Mouse (Mus musculus): Measurements from ENCODE around the gene Ascl2. TPM values are rescaled to one million over a fixed set of nuclear protein-coding genes. Genes with fewer than 3 reads are reported as not detected.

The Ascl2 gene
- polyA plus RNA-seq, 1 experiment from 2014 or later: 0.46 TPM

GRCm38 (mm10) chr7:143007599-143008369 is 38.7 kb upstream of the Ascl2 start:
- Histone ChIP-seq H3K36me3 (no peaks in the 10 kb centered on the region), H3K27me3 (ENCODE audit: insufficient read depth, poor library complexity, severe bottlenecking) (no peaks in the 10 kb centered on the region), H3K4me1 (replicated peaks) (peaks cover 51% of the 10 kb centered on the region), H3K27ac (peak overlapping the region; percentile 79), H3K9me3 (no peaks in the 10 kb centered on the region), H3K4me3 (peak overlapping the region; percentile 16; the same call in 1 of the 2 replicates)
- 42% methylated on average over 17 of the region's 17 CpGs for WGBS
- DNase-seq (ENCODE audit: low spot score): peak; percentile 91

- no peaks in the 10 kb centered on the region for H3K36me3 ChIP-seq
Measured at GRCm38 (mm10) chr7:143006756-143007598, 37.9 kb upstream of the Ascl2 start.

GRCm38 (mm10) chr7:143006097-143006755 is 37.2 kb upstream of the Ascl2 start:
- 76% methylated on average over 2 of the region's 2 CpGs for WGBS
- DNase-seq (ENCODE audit: low spot score): no peak
- Histone ChIP-seq H3K36me3 (no peaks in the 10 kb centered on the region), H3K4me1 (replicated peaks) (peaks cover 42% of the 10 kb centered on the region), H3K27ac (peak overlapping the region; percentile 79), H3K9me3 (no peaks in the 10 kb centered on the region), H3K27me3 (ENCODE audit: insufficient read depth, poor library complexity, severe bottlenecking) (no peaks in the 10 kb centered on the region), H3K4me3 (peak overlapping the region; percentile 23)

More at GRCm38 (mm10) chr7:143006756-143007598, 37.9 kb upstream of the Ascl2 start:
- H3K9me3 ChIP-seq: no peaks in the 10 kb centered on the region
- peaks cover 47% of the 10 kb centered on the region for H3K4me1 ChIP-seq (replicated peaks)
- H3K4me3 ChIP-seq: peak overlapping the region; percentile 23; the same call in 1 of the 2 replicates
- DNase-seq (ENCODE audit: low spot score): no peak
- no peaks in the 10 kb centered on the region for H3K27me3 ChIP-seq (ENCODE audit: insufficient read depth, poor library complexity, severe bottlenecking)
- peak overlapping the region; percentile 79 for H3K27ac ChIP-seq
- WGBS: 89% methylated on average over 8 of the region's 8 CpGs

- Histone ChIP-seq H3K27ac (peak overlapping the region; percentile 79), H3K9me3 (no peaks in the 10 kb centered on the region), H3K36me3 (no peaks in the 10 kb centered on the region), H3K27me3 (ENCODE audit: insufficient read depth, poor library complexity, severe bottlenecking) (no peaks in the 10 kb centered on the region), H3K4me3 (peak overlapping the region; percentile 23; the same call in 1 of the 2 replicates), H3K4me1 (replicated peaks) (peaks cover 37% of the 10 kb centered on the region)
- DNase-seq (ENCODE audit: low spot score): no peak
- WGBS: 87% methylated on average over 6 of the region's 6 CpGs
Measured at GRCm38 (mm10) chr7:143005344-143006096, 36.5 kb upstream of the Ascl2 start.

GRCm38 (mm10) chr7:143004727-143005343 is 35.8 kb upstream of the Ascl2 start, which contains the start of gene Tspan32:
Gene Tspan32 (plus strand): TSS chr7:143005046.
- Histone ChIP-seq H3K4me1 (replicated peaks) (peaks cover 37% of the 10 kb centered on the region), H3K27ac (peak within 1 kb of the TSS; percentile 79), H3K4me3 (peak within 1 kb of the TSS; percentile 23; the same call in 1 of the 2 replicates), H3K36me3 (no peaks in the 10 kb centered on the region), H3K27me3 (ENCODE audit: insufficient read depth, poor library complexity, severe bottlenecking) (no peaks in the 10 kb centered on the region), H3K9me3 (no peaks in the 10 kb centered on the region)
- 77% methylated on average over 4 of the region's 4 CpGs for WGBS
- no peak for DNase-seq (ENCODE audit: low spot score)

GRCm38 (mm10) chr7:143002679-143003078 is 33.6 kb upstream of the Ascl2 start:
- no peak for DNase-seq (ENCODE audit: low spot score)
- Histone ChIP-seq H3K4me1 (replicated peaks) (peaks cover 17% of the 10 kb centered on the region), H3K36me3 (no peaks in the 10 kb centered on the region), H3K9me3 (no peaks in the 10 kb centered on the region), H3K27ac (no peak overlapping the region), H3K27me3 (ENCODE audit: insufficient read depth, poor library complexity, severe bottlenecking) (no peaks in the 10 kb centered on the region), H3K4me3 (no peak overlapping the region)
- WGBS: 28% methylated on average over 3 of the region's 3 CpGs

- H3K27me3 ChIP-seq (ENCODE audit: insufficient read depth, poor library complexity, severe bottlenecking): no peaks in the 10 kb centered on the region
- WGBS: 80% methylated on average over 3 of the region's 3 CpGs
- DNase-seq (ENCODE audit: low spot score): no peak
Measured at GRCm38 (mm10) chr7:142997403-142998150, 28.5 kb upstream of the Ascl2 start.

GRCm38 (mm10) chr7:142996998-142997397 is 27.9 kb upstream of the Ascl2 start:
- Histone ChIP-seq H3K27ac (no peak overlapping the region), H3K9me3 (no peaks in the 10 kb centered on the region), H3K4me1 (replicated peaks) (no peaks in the 10 kb centered on the region), H3K4me3 (no peak overlapping the region), H3K27me3 (ENCODE audit: insufficient read depth, poor library complexity, severe bottlenecking) (no peaks in the 10 kb centered on the region), H3K36me3 (no peaks in the 10 kb centered on the region)
- WGBS: 94% methylated on average over 2 of the region's 2 CpGs
- no peak for DNase-seq (ENCODE audit: low spot score)

More at GRCm38 (mm10) chr7:142997403-142998150, 28.5 kb upstream of the Ascl2 start:
- no peak overlapping the region for H3K4me3 ChIP-seq
- H3K27ac ChIP-seq: no peak overlapping the region
- H3K36me3 ChIP-seq: no peaks in the 10 kb centered on the region
- H3K9me3 ChIP-seq: no peaks in the 10 kb centered on the region
- H3K4me1 ChIP-seq (replicated peaks): no peaks in the 10 kb centered on the region; the same call in 1 of the 2 replicates

GRCm38 (mm10) chr7:142995630-142996338 is 26.7 kb upstream of the Ascl2 start:
- Histone ChIP-seq H3K27me3 (ENCODE audit: insufficient read depth, poor library complexity, severe bottlenecking) (no peaks in the 10 kb centered on the region), H3K27ac (peak overlapping the region; percentile 29; the same call in 1 of the 2 replicates)
- WGBS: 63% methylated on average over 3 of the region's 3 CpGs

GRCm38 (mm10) chr7:142995004-142995403 is 25.9 kb upstream of the Ascl2 start:
- Histone ChIP-seq H3K27me3 (ENCODE audit: insufficient read depth, poor library complexity, severe bottlenecking) (no peaks in the 10 kb centered on the region), H3K9me3 (no peaks in the 10 kb centered on the region), H3K36me3 (no peaks in the 10 kb centered on the region), H3K4me1 (replicated peaks) (no peaks in the 10 kb centered on the region), H3K27ac (no peak overlapping the region), H3K4me3 (no peak overlapping the region)
- DNase-seq (ENCODE audit: low spot score): no peak

More at GRCm38 (mm10) chr7:142995630-142996338, 26.7 kb upstream of the Ascl2 start:
- H3K4me3 ChIP-seq: no peak overlapping the region
- no peak for DNase-seq (ENCODE audit: low spot score)
- H3K9me3 ChIP-seq: no peaks in the 10 kb centered on the region
- no peaks in the 10 kb centered on the region for H3K4me1 ChIP-seq (replicated peaks)
- no peaks in the 10 kb centered on the region for H3K36me3 ChIP-seq

GRCm38 (mm10) chr7:142987718-142988117 is 18.7 kb upstream of the Ascl2 start:
- H3K27ac ChIP-seq: no peak overlapping the region
- no peak for DNase-seq (ENCODE audit: low spot score)
- H3K9me3 ChIP-seq: no peaks in the 10 kb centered on the region
- peaks cover 7% of the 10 kb centered on the region; the same call in 1 of the 2 replicates for H3K27me3 ChIP-seq (ENCODE audit: insufficient read depth, poor library complexity, severe bottlenecking)
- H3K4me1 ChIP-seq (replicated peaks): no peaks in the 10 kb centered on the region
- H3K4me3 ChIP-seq: no peak overlapping the region
- H3K36me3 ChIP-seq: no peaks in the 10 kb centered on the region
- WGBS: 86% methylated on average over 3 of the region's 3 CpGs

Data from hindbrain, embryonic 10.5 days (tissue).